Mouse (Mus musculus) heart, adult 8-10 months (tissue): ENCODE measurements around the gene Shh. TPM values are rescaled to one million over a fixed set of nuclear protein-coding genes. Genes with fewer than 3 reads are reported as not detected.
A peak's percentile ranks its signal among the peaks of the same experiment; 100 is the strongest.

Experiments
- DNase-seq: peaks from one replicate; pipeline ENCODE4 v3.0.0; 2022; ENCODE audit warnings: low spot score
- total RNA-seq, 4 experiments: library from RNA; stranded (reverse); gene quantifications; 2 replicates each; pipeline ENCODE4 v1.2.4; 2022

Shh gene
- total RNA-seq, 4 experiments from 2014 or later = not detected

- DNase-seq = no peak
These were observed 7.4 kb downstream of the Shh start for GRCm38 (mm10) chr5:28459456-28460225.

- DNase-seq = no peak
These were observed 8.2 kb downstream of the Shh start for GRCm38 (mm10) chr5:28458821-28459240.

- DNase-seq = no peak
These were observed 9.0 kb downstream of the Shh start for GRCm38 (mm10) chr5:28457921-28458641.

- no peak for DNase-seq
These were observed 10.7 kb downstream of the Shh start for GRCm38 (mm10) chr5:28456366-28456765.

GRCm38 (mm10) chr5:28455721-28456120 is 11.3 kb downstream of the Shh start:
- no peak for DNase-seq

- DNase-seq = no peak
These were observed 12.5 kb downstream of the Shh start for GRCm38 (mm10) chr5:28454546-28454945.

- DNase-seq = no peak
These were observed 13.5 kb downstream of the Shh start for GRCm38 (mm10) chr5:28453523-28453922.

- DNase-seq = no peak
These were observed 14.0 kb downstream of the Shh start for GRCm38 (mm10) chr5:28453086-28453485.

GRCm38 (mm10) chr5:28451053-28451638 is 15.9 kb downstream of the Shh start:
- peak; percentile 52 for DNase-seq

GRCm38 (mm10) chr5:28450126-28450890 is 16.7 kb downstream of the Shh start:
- no peak for DNase-seq

GRCm38 (mm10) chr5:28425926-28426325 is 41.1 kb downstream of the Shh start:
- no peak for DNase-seq

GRCm38 (mm10) chr5:28423781-28424180 is 43.3 kb downstream of the Shh start:
- no peak for DNase-seq

GRCm38 (mm10) chr5:28419640-28420265 is 47.3 kb downstream of the Shh start:
- DNase-seq = no peak

- DNase-seq = no peak
These were observed 48.3 kb downstream of the Shh start for GRCm38 (mm10) chr5:28418734-28419133.

GRCm38 (mm10) chr5:28416029-28416428 is 51.0 kb downstream of the Shh start:
- DNase-seq = no peak

- DNase-seq = no peak
These were observed 53.0 kb downstream of the Shh start for GRCm38 (mm10) chr5:28414076-28414475.

GRCm38 (mm10) chr5:28413533-28413932 is 53.5 kb downstream of the Shh start:
- no peak for DNase-seq

GRCm38 (mm10) chr5:28412006-28412685 is 54.9 kb downstream of the Shh start:
- DNase-seq = peak; percentile 23
